Mouse (Mus musculus) gastrocnemius, adult 2 months (tissue): ENCODE measurements around the gene Cckbr. TPM values are rescaled to one million over a fixed set of nuclear protein-coding genes. Genes with fewer than 3 reads are reported as not detected.
A peak's percentile ranks its signal among the peaks of the same experiment; 100 is the strongest.

Experiments used
- DNase-seq: peaks from one replicate; pipeline ENCODE4 v3.0.0; 2022
- H3K27ac ChIP-seq: fragments of 200-600 bp; 2 replicates; pipeline ENCODE4 v1.8.1; 2022; ENCODE audit warnings: mild to moderate bottlenecking
- H3K4me3 ChIP-seq: fragments of 200-600 bp; 2 replicates; pipeline ENCODE4 v1.8.1; 2022; ENCODE audit warnings: mild to moderate bottlenecking, moderate library complexity
- CTCF ChIP-seq: fragments of 200-600 bp; IDR thresholded peaks from 2 replicates; pipeline ENCODE4 v1.8.1; 2022; ENCODE audit warnings: antibody characterized with exemption, mild to moderate bottlenecking, moderate library complexity
- intact Hi-C: fragments of 180-260 bp; cut with DNase I; formaldehyde crosslinking; loops from one replicate; pipeline ENCODE4 v1.15.1; 2025
- total RNA-seq, 2 experiments: library from RNA; stranded (reverse); gene quantifications; 2 replicates each; pipeline ENCODE4 v1.2.3; 2021

Cckbr gene
- total RNA-seq, 2 experiments from 2014 or later: not detected

- peak; percentile 93 for DNase-seq
- intact Hi-C loops: no loop called here
- Histone ChIP-seq H3K4me3 (peak within 1 kb of the TSS; percentile 89), H3K27ac (peak within 1 kb of the TSS; percentile 96)
- TF ChIP-seq CTCF: no peak
Measured at GRCm38 (mm10) chr7:105481505-105482411, 56.2 kb downstream of the Cckbr start, which contains the start of gene Cavin3. Gene Cavin3 (minus strand): TSS chr7:105482300.

GRCm38 (mm10) chr7:105482426-105482825 lies 56.9 kb downstream of the Cckbr start:
- no peak for TF ChIP-seq CTCF
- intact Hi-C loops: no loop called here
- H3K4me3 ChIP-seq: peak overlapping the region; percentile 89
- H3K27ac ChIP-seq: peak overlapping the region; percentile 96
- peak; percentile 83 for DNase-seq

- Histone ChIP-seq H3K27ac (no peak overlapping the region), H3K4me3 (no peak overlapping the region)
- TF ChIP-seq CTCF: no peak
- intact Hi-C loops: no loop called here
- no peak for DNase-seq
Measured at GRCm38 (mm10) chr7:105485029-105485428, 59.5 kb downstream of the Cckbr start.

GRCm38 (mm10) chr7:105487104-105487876 lies 61.8 kb downstream of the Cckbr start:
- no peak for DNase-seq
- intact Hi-C loops: no loop called here
- peak overlapping the region; percentile 35; the same call in 1 of the 2 replicates for H3K27ac ChIP-seq
- no peak for TF ChIP-seq CTCF
- H3K4me3 ChIP-seq: no peak overlapping the region

DNA sequence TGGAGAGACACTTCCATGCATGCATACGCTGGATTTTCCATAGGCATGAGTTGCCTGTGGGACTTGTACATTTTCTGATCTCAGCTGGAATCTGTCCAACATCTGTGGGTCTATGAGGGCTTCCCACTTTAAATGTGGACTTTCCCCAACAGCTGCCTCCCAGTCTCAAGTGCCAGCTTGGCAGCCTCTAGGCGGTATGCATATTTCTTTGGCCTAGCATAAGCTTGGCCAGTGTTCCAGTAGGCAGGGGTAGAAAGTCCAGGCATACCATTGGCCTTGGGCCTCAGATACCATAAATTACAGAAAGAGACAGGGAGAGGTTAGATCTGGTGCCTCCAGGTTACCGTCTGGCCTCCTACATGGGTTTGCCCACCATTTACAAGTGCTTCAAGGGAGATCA lies 72.3 kb downstream of the Cckbr start:
- no peak for DNase-seq
- H3K27ac ChIP-seq: no peak overlapping the region
- TF ChIP-seq CTCF: no peak

GRCm38 (mm10) chr7:105498854-105499492 lies 73.4 kb downstream of the Cckbr start:
- H3K4me3 ChIP-seq: no peak overlapping the region
- no peak overlapping the region for H3K27ac ChIP-seq
- intact Hi-C loops: no loop called here
- DNase-seq: no peak
- no peak for TF ChIP-seq CTCF

More for the DNA sequence above, 72.3 kb downstream of the Cckbr start:
- H3K4me3 ChIP-seq: no peak overlapping the region
- intact Hi-C loops: no loop called here

- no peak for DNase-seq
- no peak for TF ChIP-seq CTCF
- intact Hi-C loops: no loop called here
- no peak overlapping the region for H3K4me3 ChIP-seq
- H3K27ac ChIP-seq: no peak overlapping the region
Measured at GRCm38 (mm10) chr7:105499676-105500075, 74.1 kb downstream of the Cckbr start.

- DNase-seq: no peak
- intact Hi-C loops: no loop called here
- Histone ChIP-seq H3K4me3 (no peak overlapping the region), H3K27ac (no peak overlapping the region)
- no peak for TF ChIP-seq CTCF
Measured at GRCm38 (mm10) chr7:105501984-105502383, 76.5 kb downstream of the Cckbr start.

GRCm38 (mm10) chr7:105507257-105507656 lies 81.7 kb downstream of the Cckbr start:
- no peak overlapping the region for H3K27ac ChIP-seq
- no peak for DNase-seq
- TF ChIP-seq CTCF: no peak
- intact Hi-C loops: no loop called here
- no peak overlapping the region for H3K4me3 ChIP-seq

GRCm38 (mm10) chr7:105510143-105510542 lies 84.6 kb downstream of the Cckbr start:
- TF ChIP-seq CTCF: no peak
- H3K27ac ChIP-seq: no peak overlapping the region
- H3K4me3 ChIP-seq: no peak overlapping the region
- no peak for DNase-seq
- intact Hi-C loops: no loop called here

DNA sequence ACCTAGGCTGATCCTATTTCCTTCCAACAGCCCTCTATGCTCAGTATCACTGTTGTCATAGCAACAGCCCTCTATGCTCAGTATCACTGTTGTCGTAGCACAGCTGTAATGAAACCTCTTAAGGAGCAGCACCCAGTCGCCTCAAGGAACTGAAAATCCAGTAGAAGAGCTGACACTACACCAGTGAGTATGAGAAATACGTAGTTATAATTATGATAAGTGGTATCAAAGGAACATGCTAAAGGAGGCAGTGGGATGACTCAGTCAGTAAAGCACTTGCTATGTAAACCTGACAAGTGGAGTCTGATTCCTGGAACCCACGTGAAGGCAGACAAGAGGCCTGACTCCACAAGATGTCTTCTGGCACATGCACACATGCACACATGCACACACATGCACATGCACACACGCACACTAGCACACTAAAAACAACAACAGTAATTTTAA lies 88.3 kb downstream of the Cckbr start:
- intact Hi-C loops: no loop called here
- TF ChIP-seq CTCF: no peak
- H3K27ac ChIP-seq: no peak overlapping the region

GRCm38 (mm10) chr7:105514561-105514960 lies 89.0 kb downstream of the Cckbr start:
- intact Hi-C loops: no loop called here
- no peak for TF ChIP-seq CTCF

More for the DNA sequence above, 88.3 kb downstream of the Cckbr start:
- DNase-seq: no peak
- no peak overlapping the region for H3K4me3 ChIP-seq

DNA sequence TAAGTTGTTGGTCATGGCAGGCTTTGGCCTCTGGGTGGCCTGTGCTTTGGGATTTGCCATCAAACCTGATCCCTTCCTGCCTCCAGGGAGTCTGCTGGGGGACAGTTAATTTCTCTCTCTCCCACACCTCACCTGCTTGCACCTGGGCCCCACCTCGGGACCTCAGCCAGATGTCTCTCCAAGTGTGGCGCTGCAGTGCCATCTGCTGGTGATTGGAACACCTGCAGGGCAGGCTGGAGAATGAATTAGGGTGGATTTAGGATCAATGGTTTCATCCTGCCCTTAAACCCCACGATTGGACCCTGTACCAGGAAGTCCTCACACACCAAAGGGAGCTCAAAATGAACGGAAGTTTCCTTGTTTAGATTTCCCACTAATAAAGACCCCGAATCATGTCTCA lies 89.6 kb downstream of the Cckbr start:
- peak; percentile 57 for DNase-seq
- H3K27ac ChIP-seq: no peak overlapping the region
- H3K4me3 ChIP-seq: no peak overlapping the region
- intact Hi-C loops: loop anchor here (1.0 to 5.0 kb wide), 2 partner anchors 38 to 103 kb away; no protein-coding TSS in a partner anchor
- TF ChIP-seq CTCF: peak; percentile 97

More at GRCm38 (mm10) chr7:105514561-105514960, 89.0 kb downstream of the Cckbr start:
- DNase-seq: no peak
- Histone ChIP-seq H3K27ac (no peak overlapping the region), H3K4me3 (no peak overlapping the region)
